Mouse (Mus musculus): ENCODE measurements at regions not wholly inside any gene's neighbourhood (a gene's known extent, or its start where the extent isn't known, plus 50 kb on each side); places are given as distances from the start of the nearest gene placed in this dataset.
A peak's percentile ranks its signal among the peaks of the same experiment; 100 is the strongest.
"Not testable (repeated sequence)": the region's sequence is repeated elsewhere in the genome, so short reads cannot be mapped to it uniquely, and the experiment has no call there.

DNA sequence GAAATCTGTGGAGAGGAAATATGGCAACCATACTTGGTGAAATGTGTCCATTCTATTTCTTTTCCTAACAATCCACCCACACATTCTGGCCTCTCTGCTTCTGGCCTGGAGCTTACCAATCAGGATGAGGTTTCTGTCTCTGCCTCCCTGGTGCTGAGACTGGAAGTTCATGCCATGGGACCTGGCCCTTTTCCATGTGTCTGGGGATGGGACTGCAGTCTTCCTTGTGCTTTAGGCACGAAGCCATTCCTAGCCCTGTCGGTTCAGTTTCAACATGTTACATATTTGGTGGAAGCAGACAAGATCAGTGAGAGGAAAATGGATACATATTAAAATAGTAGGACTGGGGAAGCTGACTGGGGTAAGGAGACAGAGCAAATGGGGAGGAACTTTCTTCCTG, 100.2 kb upstream of the Tcerg1l start:
- no peak for DNase-seq (ENCODE audit: low spot score)

DNA sequence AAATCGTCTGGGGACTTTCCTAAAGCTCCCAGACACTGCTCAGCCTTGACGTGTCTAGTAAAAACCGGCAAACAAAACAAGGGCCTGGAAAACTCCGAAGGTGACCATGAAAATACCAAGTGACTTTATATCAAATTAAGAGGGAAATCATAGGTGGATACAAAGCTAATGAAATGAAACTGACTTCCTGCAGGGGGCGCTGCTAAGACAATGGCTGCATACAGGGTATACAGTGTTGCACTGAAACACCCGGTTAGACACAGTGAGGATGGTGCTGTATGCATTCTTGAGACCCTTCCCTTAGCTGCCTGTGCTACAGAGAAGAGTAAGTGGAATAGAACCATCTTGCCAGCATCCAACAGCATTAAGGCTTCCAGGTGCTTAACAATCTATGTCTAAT, 99.7 kb upstream of the Tcerg1l start:
- DNase-seq (ENCODE audit: low spot score) = peak; percentile 16

DNA sequence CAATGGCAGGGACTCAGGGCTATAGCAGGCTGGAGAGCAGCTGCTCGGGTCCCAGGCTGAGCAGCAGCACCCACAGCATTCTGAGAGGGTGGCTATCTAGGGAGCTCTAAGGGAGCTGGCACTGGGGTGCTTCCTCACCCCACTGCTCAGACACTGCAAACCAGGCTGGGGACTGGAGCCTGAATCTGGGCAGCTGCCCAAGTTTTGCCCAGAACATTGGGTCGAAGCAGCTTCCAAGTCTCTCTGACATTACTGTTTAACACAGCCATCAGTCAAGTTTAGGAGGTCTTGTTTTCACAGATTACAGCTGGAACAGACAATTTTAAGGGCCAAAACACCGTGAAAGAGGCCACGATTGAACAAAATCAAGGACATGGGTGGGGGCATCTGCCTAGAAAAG, 96.1 kb upstream of the Tcerg1l start:
- DNase-seq (ENCODE audit: low spot score) = no peak

DNA sequence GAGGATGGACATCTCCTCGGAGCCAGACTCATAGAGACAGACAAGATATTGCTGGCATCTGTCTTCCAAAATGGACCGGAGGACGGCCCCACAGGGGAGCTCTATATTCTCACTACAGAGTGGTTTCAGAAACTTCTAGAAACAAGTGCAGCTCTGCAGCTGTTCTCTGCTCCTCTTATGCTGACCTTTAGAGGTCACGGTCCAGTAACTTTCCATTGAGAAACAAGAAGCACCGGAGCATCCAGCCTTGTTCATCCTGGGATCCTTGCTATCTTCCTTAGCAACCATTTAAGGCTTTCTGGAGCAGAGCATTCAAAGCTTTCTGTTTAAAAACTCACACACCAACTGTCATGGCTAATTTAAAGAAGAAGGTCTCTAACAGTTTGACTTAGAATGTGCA, 94.7 kb upstream of the Tcerg1l start:
- DNase-seq (ENCODE audit: low spot score) = no peak

DNA sequence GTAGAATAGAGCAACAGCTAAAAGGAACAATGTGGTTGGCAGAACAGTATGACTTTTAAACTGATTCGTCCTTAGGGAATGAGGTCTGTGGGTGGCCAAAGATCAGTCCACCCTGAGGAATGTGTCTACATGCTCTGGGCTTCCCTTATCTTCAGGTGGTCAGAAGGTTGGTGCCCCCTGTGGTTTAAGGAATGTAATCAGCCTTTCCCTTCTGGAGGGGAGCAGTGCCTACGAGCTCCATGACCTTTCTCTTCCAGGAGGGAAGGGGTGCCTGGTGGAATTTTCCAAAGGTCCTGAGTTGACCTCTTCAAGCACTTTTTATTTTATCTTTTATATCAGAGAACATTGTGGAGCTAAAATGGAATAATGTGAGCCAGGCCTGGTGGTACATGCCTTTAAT, 91.9 kb upstream of the Tcerg1l start:
- DNase-seq (ENCODE audit: low spot score) = no peak

DNA sequence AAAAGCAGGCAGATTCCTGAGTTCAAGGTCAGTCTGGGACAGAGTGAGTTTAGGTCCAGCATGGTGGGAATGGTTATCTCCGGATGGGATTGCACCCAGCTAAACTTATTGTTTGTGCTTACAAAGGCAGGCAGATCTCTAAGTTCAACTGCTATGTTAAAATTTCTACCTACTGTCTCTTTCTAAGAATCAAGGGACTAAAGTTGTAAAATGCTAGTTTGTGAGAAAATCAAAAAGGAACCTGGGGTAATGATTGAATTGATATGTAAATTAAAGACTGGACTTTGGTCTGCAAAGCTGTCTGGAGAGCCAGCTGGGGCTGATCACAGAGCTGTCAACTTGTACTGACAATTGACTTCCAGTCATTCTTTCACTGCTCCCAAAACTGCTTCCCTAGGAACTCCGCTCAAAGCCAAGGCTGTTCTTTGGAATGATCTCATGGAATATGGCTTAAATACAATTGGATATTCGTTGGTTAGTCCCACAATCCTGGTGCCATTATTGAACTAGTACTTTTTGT, 90.7 kb upstream of the Tcerg1l start:
- no peak for DNase-seq (ENCODE audit: low spot score)

DNA sequence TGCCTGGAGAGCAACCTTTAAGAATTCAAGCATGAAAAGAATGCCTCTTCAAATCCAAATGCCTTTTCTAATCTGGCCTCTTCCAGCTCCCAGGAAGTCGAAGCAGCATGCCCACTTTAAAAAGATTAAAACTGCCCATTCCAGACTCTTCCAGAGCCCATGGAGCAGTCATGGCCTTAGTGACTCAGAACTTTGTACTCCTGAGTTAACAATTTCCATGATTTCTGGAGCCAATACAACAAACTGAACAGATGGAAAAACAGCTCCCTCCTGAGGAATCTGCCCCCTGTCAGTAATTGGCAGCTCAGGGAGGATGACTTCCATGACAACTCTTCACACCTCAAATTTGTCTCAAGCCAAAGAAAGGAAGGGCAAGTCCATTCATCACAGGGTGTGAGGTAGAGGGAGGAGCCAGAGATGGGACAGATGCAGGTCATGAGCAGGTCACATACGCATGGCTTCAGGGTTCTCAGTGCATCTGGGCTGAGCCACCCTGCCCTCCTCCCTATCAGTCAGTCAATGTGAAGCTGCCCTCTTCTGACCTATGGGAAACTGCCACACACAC, 75.4 kb upstream of the Tcerg1l start:
- DNase-seq (ENCODE audit: low spot score) = no peak

DNA sequence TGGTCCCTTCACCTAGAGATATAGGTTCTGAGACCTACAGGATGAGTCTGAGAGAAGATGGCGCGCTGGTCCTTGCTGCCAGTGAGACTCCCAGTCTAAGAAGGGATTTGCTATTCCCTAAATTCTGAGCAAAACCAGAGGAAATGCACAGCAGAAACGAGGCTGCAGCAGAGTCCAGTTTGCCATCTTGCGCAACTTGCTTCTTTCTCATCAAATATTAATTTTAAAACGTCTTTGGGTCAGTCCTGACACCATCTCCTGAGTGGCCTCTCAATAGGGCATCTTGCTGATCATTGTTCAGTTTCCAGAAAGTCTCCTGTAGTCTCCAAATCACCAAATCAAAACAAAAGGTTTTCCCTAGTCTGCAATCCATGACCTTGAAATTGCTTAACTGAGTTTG, 74.8 kb upstream of the Tcerg1l start:
- DNase-seq (ENCODE audit: low spot score) = no peak

DNA sequence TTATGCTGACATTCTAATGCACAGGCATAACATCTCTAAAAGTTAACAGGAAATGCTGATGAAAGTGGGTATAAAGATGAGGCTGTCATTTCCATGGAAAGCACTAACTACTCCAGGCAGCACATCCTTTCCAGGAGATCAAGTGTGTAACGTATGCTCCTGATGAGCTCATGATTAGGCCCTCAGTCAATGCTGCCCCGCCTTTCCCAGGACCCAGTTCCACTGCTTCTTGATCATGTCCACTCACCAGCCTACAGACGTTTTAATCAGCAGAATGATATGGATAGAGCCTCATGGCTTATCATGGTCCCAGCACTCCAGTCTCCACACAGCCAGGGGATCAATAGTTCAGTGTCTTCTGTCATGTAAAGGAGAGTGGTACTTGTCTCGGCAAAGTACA, 71.7 kb upstream of the Tcerg1l start:
- no peak for DNase-seq (ENCODE audit: low spot score)

DNA sequence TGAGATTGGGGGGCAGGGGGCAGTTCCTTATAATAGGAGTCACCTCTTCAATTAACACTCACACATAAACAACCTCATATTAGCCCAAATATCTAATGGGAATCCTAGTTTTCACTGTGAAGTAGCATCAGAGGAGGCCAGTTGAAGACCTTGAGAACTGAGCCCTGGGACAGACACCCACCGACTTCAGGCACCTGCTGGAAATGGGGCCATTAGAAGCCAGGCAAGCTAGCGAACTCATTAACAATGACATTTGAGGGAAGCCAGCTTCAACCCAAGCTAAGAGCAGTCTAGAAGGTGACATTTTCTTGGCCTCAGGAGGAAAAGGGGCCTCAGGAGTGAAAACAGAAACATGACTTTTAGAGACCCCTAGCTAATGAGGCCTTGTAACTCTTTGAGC, 70.9 kb upstream of the Tcerg1l start:
- DNase-seq (ENCODE audit: low spot score) = no peak

DNA sequence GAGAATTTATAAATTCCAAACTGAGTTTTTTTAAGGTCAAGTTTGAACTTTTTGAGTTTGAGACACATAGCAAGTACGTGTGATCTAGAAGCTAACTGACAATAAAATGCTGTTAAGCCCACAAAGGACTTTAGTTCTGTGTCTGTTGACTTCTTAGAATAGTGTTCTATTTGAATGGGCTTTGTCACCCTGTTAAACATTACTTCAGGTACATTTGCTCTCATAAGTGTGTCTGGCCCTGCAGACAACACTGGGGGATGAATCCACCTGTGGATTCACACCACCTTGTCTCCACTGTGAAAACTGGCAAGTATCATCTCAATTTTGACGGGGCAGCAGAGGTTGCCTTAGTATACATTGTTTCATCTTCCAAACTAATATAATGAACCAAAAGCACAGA, 70.5 kb upstream of the Tcerg1l start:
- no peak for DNase-seq (ENCODE audit: low spot score)

DNA sequence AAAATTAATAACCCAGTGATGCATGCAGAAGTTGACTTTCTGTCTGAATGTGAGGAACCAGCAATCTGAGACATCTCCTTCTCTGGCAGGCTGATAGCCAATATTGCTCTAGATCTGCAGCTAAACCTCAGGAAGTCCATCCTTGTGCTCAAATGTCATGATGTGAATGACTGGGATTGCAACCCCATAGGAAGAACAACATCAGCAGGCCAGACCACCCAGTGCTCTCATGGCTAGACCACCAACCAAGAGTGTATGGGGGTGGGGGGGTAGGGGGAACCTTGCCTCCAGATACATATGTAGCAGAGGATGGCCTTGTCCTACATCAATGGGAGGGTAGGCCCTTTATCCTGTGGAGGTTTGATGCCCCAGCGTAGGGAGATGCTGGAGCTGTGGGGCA, 69.9 kb upstream of the Tcerg1l start:
- DNase-seq (ENCODE audit: low spot score) = no peak

DNA sequence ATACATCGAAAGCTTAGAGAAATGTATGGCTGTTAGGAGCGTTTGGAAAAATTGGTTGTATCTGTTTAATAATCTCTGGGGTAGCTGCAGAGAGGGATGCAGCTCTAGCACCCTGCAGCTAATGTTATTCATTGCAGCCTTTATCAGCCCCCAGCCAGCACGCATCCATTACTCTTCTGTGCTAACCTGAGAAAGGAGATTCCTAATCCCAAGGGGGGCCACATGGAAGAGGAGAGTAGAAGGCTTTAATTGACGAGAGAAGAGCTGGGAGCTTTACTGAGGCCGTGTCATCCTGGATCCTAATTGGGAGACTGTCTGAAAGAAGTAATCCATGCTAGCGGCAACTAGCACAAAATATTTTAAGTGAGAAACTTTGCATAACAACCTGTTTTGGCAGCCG, 60.4 kb upstream of the Tcerg1l start:
- no peak for DNase-seq (ENCODE audit: low spot score)

DNA sequence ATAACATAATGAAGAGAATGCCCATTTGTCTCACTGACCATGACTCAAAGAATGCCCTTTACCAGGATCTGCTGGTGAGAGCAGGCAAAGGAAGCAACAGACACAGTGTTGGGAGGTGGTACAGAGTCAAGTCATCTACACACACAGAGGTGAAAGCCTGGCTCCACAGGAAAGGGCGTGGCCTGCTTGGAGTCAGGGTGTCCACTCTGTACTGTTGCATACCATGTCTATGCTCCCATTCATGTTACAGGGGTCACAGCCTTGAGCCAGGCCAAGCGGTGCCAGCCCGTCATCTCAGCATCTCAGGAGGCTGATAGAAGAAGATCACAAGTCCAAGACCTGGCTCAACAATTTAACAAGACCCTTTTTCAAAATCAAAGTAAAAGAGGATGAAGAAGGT, 57.8 kb upstream of the Tcerg1l start:
- DNase-seq (ENCODE audit: low spot score) = no peak

DNA sequence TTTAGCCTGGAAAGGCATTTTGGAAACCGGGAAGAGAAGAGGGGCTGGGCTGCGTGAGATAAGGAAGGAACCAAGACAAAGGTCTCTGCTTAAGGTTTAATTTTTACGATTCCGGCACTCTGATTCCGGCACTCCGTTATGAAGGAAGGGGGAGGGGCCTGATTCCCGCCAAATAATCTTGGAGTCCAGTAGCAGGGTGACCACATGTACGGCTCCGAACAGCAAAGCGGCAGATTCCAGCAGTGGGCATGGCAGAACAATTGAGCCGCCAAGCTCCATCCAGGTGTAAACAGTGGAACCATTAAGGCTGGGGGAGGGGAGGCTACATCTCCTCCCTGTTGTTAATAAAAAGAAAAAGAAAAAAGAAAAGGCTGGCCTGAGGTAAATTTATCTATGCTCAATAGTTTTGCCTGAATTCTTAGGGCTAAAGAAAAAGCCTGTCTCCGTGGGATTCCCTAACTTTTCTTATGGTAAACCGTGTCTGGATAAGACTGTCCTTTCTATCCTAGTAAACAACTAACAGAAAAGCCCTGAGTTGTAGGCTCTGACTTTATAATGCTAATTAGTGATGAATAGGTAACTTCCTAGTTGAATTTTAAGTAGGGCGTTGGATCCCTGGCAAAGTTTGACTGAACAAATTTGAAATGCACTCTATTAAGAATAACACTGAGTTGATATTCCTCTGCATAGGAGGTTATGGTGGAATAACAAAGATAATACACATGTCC, 57.1 kb upstream of the Tcerg1l start:
- not testable (repeated sequence) for DNase-seq (ENCODE audit: low spot score)

DNA sequence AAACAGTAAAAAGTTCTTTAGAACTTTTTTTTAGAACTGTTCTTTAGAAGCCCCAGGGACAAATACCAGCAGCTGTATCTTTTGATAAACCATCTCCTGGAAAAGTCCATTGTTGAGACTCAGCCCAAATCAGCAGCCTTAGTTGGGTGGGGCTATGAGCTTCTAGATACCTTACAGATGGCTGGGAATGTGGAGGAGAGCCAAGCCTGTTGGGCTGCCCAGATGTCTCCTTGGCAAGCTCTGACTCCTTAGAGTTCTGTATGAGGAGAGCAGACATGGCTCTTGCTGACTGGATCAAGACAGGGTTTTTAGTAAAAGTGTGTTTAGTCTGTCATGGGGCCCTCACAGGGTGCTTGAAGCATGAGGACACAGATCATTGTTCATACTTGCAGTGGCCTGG, 53.8 kb upstream of the Tcerg1l start:
- peak; percentile 13 for DNase-seq (ENCODE audit: low spot score)

DNA sequence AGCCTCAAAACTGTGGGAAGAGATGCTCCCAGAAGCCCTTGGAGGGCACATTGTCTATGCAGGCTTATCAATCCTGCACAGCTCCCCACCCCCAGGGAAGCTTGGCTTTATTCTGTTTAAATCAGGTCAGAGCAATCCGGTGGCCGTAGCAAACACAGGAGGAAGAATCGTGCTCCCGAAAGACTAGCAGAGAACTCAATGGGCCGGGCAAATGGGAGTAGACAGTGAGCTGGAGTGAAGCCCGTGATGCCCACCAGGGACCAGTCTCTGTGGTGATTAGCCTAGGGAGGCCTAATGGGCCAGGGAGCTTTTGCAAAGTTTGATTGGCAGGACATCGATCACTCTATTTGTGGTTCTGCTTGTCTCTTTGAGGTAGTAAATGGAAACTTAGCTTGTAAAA, 51.0 kb upstream of the Tcerg1l start:
- no peak for DNase-seq (ENCODE audit: low spot score)

Measured in urinary bladder, postnatal 14 days (tissue).